Mouse (Mus musculus) adrenal gland, adult 8-10 months (tissue): ENCODE measurements at regions not wholly inside any gene's neighbourhood (a gene's known extent, or its start where the extent isn't known, plus 50 kb on each side); places are given as distances from the start of the nearest gene placed in this dataset.

Source experiments
- DNase-seq: peaks from one replicate; pipeline ENCODE4 v3.0.0; 2022

DNA sequence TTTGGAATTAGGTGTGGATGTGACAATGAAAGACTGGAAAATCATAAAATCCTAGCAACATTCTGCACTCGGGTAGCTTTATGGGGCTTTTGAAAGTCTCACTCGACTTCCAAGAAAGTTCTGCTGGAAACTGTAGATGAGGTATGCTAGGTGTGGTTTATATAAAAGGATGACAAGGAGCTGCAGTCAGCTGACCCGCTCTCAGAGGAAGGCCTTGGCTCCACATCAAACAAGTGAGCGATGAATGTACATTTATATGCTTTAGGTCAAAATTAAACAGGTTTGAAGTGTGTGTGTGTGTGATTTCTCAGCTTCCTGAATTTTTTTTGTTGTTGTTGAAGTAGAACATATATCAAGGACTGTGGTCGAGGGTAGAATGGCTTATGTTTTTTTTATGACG is 174.9 kb downstream of the 1500009L16Rik start:
- DNase-seq: no peak

DNA sequence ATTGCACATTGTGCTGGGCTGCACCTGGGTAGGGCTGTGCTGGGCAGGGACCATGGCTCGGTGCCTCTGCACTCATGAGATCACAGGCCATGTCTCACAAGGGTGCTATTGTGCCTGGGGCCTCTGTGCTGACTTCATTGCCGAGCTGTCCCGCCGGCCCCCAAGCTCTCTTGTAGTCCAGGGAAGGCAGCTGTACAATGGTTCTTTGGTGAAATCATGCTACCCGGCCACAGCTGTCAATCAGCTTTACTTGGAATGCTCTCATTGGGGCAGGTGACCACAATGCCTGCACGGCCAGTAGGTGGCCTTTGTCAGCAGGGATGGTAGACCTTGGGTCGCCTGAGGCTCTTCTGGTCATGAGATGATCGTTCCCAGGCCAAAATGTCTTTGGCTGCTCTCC is 184.1 kb downstream of the 1500009L16Rik start:
- no peak for DNase-seq

DNA sequence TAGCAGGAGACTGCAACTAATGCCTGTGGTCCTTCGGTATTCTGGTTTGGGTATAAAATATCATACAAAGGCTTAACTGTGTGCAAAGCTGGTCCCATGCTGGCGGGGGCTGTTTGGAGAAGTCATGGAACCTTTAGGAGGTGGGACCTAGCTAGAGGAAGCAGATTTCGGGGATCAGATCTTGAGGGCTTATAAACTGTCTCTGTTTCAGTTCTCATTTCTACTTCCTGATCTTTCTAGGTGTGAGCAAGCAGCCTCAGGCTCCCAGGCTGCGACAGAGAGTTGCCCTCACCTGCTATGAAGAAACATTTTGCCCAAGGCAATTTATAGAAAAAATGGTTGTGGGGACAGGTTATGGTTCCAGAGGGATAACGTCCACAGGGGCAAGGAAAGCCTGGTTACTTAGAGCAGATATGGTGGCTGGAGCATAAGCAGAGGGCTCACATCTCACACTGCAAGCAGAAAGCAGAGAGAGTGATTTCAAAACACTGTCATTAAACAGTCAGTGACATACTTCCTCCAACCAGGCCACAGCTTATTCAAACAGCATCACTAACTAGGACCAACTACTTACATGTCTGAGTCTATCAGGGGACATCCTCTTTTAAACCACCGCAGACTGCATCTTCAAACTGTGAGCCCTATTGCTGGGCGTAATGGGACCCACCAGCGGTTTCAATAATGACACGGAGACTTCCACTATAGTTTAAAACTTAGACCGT is 188.1 kb downstream of the 1500009L16Rik start:
- no peak for DNase-seq

DNA sequence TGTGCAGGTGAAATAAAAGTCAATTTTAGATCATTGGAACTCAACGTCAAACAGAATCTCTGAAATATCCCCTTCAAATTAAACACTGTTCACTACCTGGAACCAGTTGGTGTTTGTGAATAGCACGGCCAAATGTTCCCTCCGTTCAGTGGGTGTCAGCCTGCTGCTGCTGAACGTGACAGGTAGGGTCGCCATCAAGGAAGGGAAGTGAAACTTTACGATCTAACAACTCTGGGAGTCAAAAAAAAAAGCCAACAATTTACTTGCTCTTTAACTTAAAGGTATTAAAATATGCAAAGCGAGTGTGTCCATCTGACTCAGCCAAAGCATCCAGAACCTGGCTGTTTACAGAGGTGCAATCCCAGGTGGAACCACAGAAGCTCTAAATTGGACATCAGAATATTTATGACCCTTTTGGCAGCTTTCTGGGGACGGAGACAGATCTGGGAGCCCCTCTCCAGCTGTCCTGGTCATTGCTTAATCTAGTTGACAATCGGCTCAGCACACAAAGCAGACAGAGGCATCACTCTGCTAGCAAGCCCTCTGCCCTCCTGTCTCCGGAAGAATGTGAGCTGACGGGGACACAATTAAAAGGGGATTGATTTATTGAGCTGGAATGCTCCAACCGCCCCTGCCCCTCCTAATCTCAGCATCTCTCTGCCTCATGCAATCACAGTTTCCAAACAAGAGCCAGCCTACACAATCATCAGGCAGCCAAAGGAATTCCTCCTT is 191.9 kb downstream of the 1500009L16Rik start:
- no peak for DNase-seq

DNA sequence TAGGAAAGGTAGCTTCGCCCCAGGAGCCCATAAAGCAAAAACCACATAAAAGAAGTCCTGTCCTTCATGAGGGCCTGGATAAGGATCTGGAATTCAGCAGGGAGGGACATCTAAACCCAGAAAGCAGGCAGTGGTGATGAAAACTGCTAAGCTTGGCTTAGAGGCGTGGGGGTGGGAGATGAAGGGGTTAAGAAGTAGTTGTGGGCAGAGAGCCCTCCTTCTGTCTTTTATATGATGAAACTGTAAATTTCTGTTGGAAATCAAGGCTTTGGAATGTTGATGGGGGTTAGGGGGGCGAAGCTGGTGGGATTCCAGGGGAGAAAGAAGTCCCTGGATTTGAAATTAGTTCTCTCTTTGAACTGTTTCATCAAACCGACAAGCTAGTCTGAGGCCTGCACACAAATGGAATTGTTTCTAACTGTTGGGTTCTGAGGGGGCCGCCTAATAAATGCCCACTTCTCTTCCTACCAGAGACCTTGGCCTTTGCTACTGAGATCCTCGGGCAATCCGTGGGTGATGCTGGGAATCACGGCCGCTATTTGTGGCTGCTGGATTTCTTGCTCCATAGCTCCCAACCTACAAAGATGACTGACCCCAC is 192.6 kb downstream of the 1500009L16Rik start:
- DNase-seq: no peak

DNA sequence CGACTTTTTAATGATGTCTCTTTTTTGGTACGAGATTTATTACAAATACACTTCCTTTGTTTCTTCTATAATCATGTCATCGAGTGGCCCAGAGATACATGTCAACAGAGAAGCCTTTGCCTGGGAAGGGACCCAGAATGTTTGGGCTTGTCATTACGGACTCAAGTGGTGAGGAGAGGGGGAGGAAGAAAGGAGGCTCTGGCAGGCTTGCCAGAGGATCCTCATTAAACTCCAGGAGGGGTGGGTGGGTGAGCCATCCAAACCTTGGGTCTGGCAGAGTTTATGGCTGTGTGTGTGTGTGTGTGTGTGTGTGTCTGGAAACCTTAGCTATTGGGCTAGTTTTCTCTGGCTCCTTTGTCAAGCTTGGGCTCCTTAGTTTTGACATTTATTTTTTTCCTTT is 204.3 kb downstream of the 1500009L16Rik start:
- no peak for DNase-seq

DNA sequence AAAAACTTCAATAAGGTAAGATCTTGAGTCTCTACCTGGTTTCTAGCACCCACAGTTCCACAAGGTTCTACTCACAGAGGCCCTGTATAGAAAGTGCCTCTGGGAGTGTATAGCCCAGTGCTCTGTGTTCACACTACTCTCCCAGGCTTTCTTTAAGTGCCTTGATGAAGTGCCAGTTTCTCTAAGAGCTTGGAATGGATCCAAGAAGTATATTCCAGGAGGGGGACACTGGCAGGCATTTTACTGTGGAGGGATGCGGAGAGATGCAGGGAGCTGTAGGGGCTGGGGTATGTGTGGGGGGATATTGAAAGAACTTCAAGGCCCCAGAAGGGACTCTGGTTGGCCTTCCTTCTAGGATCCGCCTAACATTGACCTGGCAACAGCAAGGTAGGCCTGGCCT is 204.9 kb downstream of the 1500009L16Rik start:
- DNase-seq: no peak

DNA sequence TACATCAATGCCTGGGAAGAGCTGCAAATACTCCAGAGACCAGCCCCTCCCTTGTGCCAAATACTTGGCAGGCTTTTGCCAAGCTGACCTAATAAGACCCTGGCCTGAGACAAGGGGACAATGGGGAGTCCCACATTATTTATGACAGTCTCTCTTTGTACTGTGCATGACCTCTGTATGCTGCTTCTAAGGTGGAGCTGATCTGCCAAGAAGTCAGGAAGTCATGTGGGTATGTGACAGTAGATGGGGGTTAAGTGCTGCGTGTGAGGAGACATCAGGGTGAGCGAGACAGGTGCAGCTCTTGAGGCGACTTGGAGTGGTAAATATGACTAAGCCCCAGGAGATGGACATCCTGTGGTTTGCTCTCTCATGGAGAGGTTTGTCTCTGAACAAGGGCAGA is 209.1 kb downstream of the 1500009L16Rik start:
- DNase-seq: peak; percentile 12

DNA sequence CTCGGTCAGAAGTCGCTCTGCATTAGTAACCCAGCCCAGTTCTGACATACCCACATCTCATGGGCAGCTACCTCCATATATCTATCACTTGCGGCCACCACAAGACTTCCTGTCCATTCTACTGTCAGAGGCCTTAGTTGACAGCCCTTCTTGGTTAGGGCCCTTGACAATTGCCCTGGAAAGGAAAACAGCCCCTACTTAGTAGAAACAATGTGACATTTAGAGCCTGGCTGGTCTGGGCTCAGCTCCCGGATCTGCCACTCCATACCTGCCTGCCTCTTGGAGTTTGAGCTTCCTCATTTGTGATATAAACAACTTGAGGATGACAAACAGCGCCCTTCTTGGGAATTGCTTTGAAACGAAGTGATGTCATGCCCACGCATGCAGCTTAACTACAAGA is 210.5 kb downstream of the 1500009L16Rik start:
- no peak for DNase-seq

DNA sequence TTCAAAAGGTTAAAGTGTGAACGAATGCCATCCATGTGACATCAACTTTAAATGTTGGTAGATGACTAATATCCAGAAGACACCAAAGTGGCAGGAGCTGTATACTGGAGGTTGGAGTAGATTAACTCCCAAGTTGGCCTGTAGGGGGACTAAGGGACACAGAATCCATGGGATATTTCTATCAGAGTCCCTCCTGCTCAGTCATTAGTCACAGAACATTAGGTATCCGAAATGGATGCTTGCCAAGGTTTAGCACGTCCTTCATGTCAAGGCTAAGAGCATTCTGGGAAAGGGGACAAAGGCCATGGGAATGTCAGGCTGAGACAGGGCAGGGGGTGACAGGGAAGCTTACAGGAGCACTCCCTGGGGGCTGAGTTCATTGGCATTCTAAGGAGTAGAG is 211.8 kb downstream of the 1500009L16Rik start:
- peak; percentile 6 for DNase-seq

DNA sequence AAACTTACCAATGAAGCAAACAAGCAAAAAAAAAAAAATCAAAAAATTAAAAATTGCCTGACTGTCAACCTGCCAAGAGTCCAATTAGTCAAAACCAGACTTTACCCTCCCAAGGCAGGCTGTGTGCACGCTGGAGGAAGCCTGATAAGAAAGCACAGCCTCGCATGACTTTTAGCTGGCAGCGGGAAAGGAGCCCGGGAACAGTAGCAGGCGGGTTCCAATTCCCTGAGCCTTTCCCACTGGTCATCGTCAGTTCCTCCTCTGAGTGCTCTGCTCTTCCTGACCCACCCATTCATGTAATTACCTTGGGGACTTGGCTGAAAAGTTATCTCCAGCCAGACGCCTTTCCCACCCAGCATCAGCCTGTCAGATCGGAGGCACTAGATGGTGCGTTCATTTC is 214.5 kb downstream of the 1500009L16Rik start:
- DNase-seq: peak; percentile 36

DNA sequence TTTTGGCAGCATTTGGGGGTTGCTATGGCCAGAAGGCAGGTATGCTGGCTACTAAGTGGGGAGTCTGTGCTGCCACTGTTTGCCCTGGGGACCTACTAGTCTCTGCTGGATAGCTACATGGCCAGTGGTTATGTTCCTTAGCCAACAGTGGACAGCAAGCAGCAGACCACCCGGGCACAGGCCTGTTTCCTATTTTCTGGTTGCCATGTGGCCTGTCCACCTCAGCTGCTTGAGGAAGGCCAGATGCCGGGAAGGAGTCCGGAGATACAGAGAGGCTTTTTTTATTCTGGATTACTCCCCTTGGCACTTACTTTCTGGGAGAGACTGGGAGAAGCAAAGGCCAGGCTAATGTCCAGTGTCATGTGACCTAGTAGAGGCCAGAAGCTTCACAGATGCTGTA is 219.4 kb downstream of the 1500009L16Rik start:
- DNase-seq: no peak

DNA sequence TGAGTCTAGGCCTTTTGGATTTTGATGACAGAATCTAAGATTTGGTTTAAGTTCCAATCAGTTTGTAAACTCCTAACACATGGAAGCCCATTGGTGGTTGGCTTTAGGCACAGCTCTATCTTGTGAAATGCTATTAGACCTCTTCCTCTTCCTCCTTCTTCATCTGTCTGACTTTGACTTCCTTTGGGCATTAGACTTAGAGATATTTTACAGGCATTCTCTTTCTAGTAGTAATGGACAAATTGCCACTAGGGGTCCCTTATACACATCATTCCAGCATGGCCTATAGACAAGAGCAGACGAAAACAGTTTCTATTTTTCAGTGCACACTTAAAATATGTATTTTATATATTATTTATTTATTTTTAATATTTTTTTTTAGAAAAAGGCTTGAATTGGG is 221.5 kb downstream of the 1500009L16Rik start:
- no peak for DNase-seq

DNA sequence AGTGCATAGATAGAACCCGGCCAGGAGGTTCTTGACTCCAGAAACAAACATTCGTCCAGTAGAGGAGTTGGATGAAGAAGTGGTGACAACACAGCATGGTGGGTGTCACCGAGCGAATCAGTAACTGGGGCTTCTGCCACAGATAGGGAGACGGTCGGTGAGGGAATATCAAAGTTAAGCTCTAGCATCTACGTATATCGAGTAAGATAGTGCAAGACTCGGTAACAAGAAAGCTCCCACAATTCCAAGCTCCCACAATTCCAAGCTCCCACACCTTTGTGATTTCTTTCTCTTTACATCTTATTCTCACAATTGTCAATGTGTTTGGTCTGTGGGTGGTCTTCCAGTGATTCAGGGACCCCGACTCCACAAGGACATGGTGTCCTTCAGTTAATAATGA is 222.2 kb downstream of the 1500009L16Rik start:
- DNase-seq: no peak

DNA sequence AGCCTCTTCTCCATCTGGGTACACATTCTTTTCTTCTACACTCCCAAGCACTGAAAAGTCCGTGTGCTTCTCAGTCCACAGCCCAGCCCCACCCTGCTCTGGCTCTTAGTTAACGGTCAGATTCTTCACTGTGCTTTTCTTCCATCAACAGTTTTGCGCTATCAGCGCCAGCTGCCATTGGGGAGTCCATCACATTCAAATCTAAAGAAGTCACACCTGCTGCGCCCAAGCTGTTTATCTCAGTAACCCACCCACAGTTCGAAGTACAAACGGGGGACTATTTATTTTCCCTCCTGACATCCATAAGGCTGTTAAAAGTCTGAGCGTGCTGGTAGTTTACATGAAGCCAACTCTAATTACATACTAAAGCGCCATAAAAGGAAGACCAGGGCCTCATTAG is 222.8 kb downstream of the 1500009L16Rik start:
- no peak for DNase-seq

DNA sequence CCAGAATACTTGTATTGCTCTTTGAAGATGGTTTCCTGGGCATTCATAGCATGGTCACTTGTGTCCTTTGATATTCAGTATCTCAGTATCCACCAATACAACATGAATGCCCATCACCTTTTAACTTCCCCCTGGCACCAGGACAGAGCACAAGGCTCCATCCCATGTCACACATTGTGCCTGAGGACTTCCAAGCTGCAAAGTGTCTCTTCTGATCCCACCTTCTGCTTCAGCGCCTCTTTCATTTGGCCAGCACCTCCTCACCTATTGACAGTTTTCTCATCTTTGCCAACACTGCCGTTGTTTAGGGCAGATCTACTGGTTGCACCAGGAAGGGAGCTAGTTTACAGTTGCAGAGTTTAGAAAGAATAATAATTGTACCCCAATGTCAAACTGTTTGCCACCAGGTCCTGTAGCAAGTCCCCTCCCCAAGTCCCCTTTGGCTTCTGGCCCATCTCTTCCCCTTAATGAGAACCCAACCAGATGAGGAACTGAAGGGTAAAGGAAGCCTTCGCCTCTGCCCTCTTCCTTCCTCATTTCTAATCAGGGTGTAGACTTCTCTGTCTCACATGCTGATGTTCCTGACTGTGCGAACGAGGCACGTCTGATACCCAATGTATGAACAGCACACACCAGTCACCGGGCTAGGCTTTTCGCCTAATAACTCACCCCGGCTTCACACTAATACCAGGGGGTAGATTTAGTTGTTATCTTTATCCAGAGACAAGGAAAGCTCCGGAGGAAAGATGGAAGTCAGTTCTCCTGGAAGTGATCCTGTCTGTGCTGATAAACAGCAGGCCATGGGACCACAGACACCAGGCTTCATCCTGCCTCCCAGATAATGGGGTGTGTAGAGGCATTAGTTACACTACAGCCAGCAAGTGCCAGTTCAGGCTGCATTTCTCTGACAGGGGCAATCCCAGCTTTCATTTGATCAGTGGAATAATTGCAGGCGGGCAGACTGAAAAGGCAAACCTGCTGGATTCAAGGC is 223.8 kb downstream of the 1500009L16Rik start:
- DNase-seq: no peak

DNA sequence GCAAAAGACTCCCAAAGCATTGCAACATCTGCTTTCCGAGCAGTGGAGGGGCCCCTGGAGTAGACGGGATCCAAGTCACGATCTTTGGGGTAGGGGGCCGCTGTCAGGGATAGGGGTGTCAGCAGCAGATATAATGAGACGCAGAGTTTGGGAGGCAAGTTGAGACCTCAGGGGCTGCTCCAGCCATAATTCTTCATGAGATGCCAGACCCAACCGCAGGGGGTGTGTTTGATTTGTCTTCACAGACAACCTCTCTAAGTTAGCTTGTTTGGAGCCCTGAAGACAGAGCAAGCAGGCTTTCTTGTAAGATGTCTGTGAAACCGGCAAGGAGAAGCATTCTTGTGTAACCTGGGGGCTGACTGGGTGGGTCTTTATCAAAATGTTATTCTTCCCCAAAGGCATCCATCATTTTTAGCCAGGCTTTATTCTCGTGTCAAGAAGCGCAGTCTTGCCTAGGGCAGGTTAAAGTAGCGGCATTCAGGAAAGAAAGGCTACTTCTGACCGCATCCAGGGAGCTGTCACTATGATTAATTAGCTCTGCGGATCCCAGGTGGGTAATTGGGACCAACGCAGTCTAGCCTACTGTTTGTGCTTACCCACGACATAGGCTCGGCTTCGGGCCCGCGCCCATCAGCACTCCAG is 234.6 kb downstream of the 1500009L16Rik start:
- no peak for DNase-seq

DNA sequence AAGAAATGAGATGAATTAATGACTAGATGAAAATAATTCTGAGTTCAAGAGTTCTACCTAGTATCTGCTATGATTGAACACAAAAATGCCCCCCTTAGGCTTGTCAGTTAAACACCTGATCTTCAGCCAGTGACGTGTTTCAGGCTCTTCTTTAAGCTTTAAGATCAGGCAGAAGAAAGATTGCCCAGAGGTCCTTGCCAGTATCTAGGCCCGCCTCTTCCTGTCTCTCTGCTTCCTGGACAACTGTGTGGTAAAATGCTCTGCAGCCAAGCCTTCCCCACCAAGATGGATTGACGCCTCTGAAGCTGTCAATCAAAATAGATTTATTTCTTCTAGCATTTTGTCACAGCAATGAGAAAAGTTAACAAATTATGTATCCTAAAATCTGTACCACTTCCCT is 235.7 kb downstream of the 1500009L16Rik start:
- no peak for DNase-seq

DNA sequence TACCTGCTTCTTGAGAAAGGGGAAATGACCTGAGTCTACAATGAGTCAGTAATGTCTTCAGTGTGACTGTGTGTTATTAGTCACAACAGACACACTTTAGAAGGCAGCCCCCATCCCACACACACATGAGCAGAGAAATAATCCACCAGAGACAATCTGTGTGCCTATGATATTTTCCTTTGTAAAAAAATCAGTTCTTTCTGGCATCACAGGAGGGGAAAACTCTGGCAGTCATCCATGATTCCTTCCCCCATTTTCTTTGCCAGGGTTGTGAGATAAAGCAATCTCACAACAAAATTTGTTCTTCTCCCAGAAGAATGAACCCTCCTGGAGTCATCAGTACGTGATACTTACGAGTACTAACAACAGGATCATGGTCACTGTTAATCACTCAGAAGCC is 236.2 kb downstream of the 1500009L16Rik start:
- DNase-seq: no peak

DNA sequence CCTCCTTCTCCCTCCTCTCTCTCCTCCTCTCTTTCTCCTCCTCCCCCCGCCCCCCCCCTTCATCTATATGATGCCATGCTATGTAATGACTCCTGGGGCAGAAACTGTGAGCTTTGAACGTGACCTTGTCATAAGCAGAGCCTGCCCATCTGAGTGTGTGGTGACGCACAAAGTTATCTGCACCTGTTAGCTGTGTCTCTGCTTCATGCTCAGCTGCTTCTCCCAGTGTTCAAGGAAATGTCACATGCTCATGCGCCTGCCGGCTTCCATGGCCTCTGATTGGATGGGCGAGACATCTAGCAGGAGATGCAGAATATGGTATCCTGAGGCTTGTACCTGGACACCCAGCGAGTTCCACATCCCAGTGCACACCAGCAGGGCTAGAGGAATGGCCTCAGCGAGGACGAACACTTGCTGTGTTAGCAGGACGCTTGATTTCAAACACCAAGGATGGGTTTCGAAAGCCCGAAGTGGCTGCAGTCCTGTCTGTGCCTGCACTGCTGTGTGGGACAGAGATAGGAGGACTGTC is 240.6 kb downstream of the 1500009L16Rik start:
- DNase-seq: no peak

DNA sequence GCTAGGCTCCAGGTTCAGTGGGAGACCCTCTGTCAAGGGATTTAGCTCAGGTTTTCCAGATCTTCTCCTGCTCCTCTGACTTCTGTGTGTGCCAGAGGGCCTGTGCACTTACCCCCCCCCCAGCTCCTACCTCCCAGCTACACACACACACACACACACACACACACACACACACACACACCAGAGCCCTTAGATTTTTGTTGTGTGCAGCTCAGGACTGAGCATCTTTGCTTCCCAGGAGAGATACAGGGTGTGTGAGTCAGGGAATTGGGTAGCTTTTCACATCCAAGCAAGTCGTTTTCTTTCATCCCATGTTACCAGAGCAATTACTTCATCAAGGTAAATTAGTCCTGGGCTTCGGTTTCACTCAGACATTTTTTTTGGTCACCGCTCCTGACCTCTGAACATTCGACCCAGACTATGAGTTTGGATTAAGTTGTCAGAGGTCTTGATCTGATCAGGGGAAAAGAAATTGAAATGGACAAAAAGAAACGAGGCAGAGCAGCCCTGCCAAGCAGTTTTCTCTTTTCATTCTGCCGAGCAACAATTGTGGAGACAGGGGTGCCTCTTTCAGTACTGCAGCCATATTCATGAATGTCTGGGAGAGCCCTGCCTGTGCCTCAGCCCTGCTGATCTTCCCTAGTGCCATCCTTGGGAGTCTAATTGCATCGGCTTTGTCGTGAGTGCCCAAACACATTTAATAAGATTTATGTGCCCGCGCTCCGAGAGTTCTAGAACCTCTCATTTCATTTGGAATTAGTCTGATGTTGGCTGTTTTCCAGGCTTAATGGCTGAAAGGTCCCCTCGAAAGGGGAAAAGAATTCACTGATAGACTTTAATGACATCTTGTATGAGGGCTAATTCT is 241.3 kb downstream of the 1500009L16Rik start:
- no peak for DNase-seq
